Mouse (Mus musculus) small intestine, adult 2 months (tissue): ENCODE measurements at regions not wholly inside any gene's neighbourhood (a gene's known extent, or its start where the extent isn't known, plus 50 kb on each side); places are given as distances from the start of the nearest gene placed in this dataset.

Source experiments
- CTCF ChIP-seq: fragments of 200-500 bp; IDR thresholded peaks from 2 replicates; pipeline ENCODE4 v1.5.1; 2012; ENCODE audit warnings: low read depth, mild to moderate bottlenecking, control low read depth, inconsistent platforms, low read length, moderate library complexity, mixed read lengths; ENCODE audit not compliant: insufficient replicate concordance, insufficient read length; ENCODE audit errors: extremely low read depth
- POLR2A ChIP-seq: fragments of 200-500 bp; IDR thresholded peaks from 2 replicates; pipeline ENCODE4 v1.6.1; 2012; ENCODE audit warnings: low read depth, mild to moderate bottlenecking, control low read depth, inconsistent platforms, low read length, moderate library complexity

- TF ChIP-seq POLR2A (no peak), CTCF (no peak)
Measured at GRCm38 (mm10) chr13:97409891-97410525, 169.1 kb downstream of the Enc1 start.
